Mouse (Mus musculus) right cerebral cortex, postnatal 25 days (tissue): ENCODE data around the gene Medag.

Source experiments
- DNase-seq: peaks from one replicate; pipeline ENCODE4 v3.0.0; 2022

Medag gene

DNA sequence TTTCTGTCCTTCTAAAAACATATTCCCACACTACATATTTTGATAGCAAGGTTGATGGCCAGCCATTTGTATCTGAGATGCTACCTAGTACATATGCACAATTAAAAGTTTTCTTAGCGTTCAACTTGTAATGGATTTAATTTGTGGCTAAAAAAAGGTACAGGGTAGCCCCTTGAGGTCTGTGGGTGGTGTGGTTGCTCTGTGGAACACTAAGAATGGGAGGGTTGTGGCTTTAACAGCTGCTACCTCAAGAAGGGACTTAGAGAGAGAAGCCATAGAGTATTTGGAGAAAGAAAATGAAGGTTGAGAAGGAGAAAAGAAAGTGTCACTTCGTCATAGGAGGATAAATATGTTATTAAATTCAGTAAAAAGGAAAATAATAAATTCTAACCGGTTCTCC, 19.4 kb downstream of the Medag start:
- DNase-seq = no peak

DNA sequence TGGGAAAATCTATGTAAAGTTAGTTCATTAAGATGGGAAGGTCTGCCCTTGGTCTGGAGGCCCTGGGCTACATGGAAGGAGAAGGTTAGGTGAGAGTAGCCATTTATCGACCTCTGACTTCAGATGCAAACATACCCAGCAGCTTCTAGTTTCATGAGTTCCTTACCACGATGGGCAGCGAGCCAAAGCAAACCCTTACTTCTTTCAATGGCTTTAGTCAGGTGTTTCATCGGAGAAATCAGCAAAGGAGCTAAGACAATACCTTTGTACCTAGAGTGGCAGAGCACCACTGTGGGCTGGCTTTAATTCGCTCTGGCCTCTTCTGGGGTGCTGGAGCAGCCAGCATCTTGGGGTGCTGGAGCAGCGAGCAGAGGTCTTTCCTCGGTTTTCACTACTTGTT, 22.1 kb downstream of the Medag start:
- no peak for DNase-seq

DNA sequence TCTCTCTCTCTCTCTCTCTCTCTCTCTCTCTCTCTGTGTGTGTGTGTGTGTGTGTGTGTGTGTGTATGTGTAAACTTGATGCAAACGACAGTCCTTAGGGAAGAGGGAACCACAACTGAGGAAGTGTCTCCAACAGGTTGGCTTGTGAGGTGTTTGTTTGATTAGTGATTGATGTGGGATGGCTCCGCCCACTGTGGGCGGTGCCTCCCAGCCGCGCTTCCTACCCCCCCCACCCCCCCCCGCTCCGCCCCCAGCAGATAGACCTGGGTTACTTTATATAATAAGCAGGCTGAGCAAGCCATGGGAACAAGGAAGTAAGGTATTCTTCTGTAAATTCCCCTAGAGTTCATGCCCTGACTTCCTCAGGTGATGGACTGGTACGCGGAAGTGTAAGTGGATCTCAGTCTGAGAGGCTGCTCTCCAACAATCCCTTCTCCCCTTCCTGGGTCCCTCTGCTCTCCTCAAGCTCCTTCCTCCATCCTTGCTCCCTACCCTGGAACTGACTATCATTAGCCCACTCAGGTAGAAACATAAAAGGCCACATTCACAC, 22.7 kb downstream of the Medag start:
- no peak for DNase-seq

DNA sequence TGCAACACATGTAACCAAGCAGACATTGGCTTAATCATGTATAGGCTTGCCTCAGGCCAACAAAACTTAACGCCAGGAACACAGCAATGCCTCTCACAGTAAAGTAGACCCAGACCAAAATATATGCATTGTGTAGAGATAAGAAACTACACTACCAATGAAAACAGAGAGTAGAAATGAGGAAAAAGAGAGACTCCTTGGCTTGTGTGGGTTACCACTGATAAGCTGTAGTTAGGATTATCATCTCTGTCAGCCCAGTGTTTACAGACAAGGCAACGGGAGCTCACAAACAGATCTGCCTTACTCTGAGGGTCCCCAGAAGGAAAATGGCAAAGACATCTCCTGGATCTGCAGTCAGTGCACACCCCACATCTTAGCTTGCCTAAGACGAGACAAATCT, 25.0 kb downstream of the Medag start:
- no peak for DNase-seq

DNA sequence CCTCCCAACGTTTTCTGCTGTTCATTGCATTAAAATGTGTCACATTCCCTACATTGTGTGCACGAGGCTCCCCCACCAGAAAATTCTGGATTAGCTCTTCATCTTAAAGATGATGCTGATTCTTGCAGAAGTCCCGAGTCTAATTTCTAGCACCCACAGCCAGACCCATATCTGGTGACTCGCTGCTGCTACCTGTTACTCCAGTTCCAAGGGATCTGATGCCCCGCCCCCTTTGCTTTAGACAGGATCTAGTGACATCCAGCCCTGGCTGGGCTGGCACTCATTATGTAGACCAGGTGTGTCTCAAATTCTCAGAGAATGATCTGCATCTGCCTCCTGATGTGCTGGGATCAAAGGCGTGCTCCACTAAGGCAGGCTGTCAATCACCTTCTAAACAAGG, 25.6 kb downstream of the Medag start:
- no peak for DNase-seq

DNA sequence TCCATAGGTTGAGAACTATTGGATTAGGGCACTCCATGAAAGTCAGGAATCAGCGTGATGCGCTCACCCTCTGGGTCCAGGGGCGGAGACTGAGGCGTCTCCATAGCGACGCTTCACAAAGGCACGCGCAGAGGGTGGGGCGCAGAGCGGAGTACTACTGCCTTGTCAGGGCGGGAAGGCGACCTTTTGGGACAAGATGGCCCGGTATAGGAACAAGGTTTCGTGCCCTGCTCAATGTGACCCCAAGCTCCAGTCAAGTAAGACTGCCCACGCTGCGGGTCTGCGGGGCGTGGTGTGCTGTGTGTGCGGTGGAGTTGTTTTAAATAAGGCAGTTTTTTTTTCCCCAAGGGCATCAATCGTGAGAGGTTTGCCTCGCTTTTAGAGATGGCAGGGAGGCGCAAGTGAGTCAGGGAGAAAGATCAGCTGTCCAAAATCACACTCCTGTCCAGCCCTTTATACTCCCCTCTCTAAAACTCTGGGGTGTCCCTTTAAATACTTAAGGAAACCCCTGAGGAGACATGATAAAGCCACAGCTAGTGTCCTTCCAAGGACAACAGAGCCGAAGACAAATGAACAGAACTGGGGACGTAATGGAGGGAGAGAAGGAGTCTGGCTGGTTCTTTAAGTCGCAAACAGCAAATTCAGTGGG, 28.1 kb downstream of the Medag start, which contains the start of gene Tex26:
Gene Tex26 (plus strand): TSS at position 130 of the 649 bp plus-strand sequence.
- DNase-seq = peak; percentile 59

DNA sequence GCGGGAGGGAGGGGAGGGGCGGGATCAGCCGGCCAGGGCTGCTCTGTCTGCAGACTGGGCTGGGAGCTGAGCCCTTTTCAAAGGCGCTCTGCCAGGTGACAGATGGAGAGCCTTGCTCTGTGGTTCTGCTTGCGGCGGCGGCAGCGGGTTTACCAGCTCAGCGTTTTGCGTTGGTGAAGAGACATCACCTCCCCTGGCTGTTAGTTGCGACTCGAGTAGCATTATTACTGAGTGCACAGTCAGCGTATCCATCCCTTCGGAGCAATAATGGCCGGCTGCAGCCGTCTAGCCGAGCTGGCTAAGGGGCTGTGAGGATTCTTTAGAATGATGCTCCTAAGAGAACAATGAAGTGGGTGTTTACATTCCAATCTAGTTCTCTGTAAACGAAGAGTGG, 28.6 kb downstream of the Medag start:
- DNase-seq = peak; percentile 80

DNA sequence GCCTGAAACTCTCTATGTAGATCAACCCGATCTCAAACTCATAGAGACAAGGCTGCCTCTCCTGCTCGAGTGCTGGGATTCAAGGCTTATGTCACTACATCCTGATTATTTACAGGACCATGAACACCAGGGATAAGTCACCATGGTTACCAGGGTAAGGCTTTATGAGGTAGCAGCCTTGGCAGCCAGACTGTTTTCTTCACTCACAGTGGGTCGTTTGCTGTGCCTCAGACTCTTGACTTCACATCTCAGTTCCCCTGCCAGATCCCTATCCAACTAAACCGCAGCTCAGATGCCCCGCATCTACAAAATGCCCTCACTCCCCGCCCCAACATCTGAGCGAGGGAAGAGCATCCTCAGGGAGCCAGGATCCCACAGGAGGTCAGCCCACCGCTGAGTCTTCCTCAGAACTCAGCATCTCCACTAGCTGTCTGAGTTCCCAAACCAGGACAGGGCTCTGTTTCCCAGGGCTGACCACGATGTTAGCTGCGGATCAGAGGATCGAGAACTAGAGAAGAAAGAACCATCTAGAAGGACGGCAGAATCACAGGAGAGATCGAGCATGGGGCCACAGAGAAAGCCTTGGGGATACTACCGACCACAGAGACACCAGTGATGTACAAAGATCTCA, 30.2 kb downstream of the Medag start:
- DNase-seq = no peak

DNA sequence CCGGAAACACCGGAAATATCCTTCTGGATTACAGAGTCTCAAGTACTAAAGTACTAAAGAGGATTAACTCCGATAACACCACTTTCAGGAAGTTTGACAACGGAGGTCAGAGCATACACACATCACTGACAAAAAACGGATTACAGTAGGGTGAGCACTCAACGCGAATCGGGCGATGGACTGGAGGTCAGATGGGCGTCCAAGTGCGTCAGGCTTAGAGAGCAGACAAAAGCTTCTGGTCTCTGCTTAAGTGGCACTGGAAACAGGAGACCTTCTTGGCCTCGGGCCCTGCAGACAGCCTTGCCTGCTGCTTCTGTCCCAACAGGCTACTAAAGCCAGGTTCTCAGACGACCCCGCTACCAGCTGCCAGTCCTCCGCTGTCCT, 30.7 kb downstream of the Medag start:
- no peak for DNase-seq

DNA sequence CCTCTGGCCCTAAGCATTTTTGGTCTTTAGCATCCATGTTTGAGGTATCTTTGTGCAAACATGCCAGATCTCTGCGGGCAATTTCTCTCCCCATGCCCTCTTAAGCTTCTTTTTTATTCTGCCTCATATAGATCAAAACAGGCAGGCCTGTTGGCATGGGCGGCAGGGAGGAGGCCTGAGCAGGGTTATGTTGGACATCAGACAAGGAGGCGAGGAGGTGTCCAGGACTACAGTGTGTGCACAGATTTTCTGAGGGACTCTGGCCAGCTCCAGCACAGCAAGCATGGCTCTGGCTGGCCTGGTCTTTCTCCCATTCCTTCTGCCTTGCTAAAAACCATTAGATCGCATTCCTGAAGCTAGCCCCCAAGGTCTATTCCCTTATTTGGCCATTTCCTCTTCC, 32.9 kb downstream of the Medag start:
- DNase-seq = no peak

DNA sequence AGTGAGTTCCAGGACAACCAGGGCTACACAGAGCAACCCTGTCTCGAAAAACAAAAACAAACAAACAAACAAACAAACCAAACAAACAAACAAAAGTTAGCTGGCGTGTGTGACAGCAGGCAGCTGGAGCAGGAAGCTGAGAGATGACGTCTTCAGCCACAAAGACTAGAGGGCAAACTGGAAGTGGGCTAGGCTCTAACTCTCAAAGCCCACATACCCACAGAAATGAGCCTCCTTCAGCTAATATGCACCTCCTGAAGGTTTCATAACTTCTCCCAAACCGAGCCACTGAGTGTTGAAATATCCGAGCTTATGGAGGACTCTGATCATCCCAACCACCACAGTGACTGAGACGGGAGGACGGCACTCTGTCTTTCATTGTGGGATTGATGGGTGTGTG, 34.9 kb downstream of the Medag start:
- DNase-seq = no peak

DNA sequence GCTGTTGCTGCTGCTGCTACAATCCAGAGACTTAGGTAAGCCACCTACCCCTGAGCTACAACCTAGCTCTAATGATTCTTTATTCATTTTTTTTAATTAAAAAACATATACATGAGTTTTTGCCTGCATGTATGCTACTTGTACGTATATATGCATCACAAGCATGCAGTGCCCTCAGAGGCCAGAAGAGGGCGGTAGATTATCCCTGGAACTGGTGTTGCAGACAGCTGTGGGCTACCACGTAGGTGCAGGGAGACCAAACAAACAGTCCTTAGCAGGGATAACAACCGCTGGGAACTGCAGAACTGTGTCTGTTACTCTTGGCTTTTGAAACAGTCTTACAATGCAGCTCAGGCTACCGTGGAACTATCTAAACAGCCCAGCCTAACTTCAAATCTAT, 36.2 kb downstream of the Medag start:
- DNase-seq = no peak

DNA sequence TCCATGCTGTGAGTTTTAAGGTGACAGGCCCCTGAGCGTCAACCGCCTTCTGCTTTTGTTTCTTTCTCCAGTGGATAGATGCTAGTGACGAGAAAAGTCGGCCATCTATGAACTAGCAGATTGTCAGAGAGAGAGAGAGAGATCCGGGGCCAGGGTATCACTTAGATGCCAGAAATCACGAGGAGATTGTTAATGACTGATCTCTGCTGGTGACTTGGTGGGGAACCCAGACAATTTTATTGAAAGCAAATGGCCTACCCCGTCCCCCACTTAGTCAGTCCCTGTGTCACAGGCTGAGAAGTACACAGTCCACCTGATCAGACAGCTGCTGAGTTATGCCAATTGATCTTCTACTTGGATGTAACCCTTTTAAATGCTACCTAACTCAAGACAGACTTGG, 37.9 kb downstream of the Medag start:
- DNase-seq = no peak

DNA sequence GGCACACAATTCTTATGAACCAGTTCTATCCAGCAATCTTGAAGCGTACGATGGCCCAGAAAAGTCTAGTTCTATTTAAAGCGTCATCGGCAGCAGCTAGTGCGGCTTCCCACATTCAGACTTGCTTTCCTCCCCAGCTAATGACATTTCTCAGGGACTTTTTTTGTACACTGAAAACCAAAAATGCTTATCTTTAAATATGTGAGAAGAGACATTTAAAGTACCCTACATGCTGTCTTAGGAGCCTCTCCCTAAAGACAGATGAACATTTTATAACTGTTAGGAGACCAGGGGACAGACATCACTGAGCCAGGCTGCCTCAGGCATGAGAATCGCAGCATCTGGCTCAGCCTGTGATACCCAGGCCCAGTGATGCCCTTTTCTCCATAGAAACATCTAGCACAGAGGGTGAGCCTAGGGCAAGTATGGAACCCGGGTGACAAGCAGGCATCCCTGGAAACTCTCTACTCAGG, 39.7 kb downstream of the Medag start:
- DNase-seq = no peak

DNA sequence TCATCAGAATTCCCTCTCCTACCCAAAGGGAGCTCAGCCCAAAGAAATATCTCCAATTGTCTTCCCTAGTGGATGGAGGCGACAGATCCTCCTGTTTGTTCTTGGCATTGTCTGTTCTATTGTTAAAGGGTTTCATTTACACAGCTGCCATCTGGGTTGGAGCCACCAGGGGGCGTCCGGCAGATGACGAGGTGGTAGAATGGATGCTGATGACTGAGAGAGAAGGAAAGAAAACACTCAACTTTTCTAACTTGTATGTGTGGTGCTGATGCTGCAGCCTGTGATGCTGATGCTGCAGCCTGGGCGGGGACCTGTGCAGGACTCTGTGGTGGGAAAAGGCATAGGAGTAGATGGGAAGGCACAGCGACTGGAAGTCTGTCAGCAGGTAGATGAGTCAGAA, 42.7 kb downstream of the Medag start:
- DNase-seq = no peak

DNA sequence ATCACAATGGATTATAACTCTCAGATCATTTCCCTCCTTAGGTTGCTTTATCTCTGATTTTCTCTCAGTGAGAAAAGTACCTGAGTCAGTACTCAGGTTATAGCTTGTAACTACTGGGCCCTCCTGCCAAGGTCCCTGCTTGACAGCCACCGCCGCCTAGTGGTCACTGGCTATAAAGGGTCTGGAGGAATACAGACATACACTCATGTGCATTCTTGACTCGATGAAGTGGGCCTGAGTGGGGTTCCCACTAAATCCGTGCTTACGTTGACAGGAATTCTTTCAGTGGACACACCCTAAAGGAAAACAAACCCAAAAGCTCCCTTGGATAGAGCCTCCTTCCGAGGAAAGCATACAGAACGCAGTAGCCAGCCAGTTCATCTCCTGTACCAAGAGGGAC, 45.0 kb downstream of the Medag start:
- DNase-seq = no peak

DNA sequence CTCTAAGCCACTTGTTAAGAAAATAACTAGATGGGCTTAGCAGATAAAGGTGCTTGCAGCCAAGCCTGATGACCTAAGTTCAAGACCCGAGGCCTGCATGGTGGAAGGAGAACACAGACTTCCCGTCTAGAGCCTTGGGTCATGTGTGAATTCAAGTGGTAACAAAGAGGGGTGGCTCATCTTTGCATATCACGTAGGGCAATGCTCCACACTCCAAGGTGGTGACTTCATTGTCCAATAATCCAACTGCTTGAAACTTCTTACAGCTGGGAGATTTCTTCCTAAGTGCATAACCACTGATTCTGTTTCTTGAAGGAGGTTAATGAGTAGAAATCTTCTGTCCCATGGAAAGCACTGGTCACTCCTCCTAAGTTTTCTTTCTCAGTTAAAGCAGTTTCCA, 50.5 kb downstream of the Medag start:
- no peak for DNase-seq

DNA sequence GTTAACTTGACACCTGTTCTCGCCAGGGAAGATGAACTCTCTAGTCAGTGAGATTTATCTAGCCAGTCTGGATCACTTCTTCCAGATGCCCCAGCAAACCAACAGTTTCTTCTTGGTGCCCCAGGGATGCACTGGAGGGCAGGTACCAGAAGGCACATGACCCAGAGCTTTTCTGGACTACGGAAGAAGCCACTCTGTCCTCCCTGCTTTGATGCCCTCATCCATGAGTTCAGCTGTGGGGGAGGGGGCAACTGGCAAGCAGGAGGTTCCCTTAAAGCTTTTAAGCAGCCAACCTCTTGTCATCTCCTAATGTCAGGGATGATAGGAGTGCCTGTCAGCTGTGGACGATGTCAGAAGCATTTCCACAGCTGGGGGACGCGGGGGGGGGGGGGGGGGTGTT, 53.8 kb downstream of the Medag start:
- no peak for DNase-seq

DNA sequence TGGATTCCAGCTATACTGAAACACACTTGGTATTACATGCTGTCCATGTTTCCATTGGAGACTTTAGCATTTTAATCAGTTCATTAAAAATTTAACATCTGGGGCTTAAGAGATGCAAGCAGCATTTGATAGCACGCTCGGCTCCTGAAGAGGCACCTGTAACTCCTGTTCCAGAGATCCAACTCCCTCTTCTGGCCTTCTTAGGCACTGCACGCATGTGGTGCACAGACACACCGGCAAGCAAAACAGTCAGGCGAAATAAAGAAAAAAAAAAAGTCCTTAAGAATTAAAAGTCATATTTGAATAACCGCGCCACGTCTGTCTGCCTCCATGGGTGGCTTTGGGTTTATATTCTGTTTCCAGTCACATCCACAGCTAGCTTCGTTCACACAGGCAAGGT, 62.6 kb downstream of the Medag start:
- no peak for DNase-seq

DNA sequence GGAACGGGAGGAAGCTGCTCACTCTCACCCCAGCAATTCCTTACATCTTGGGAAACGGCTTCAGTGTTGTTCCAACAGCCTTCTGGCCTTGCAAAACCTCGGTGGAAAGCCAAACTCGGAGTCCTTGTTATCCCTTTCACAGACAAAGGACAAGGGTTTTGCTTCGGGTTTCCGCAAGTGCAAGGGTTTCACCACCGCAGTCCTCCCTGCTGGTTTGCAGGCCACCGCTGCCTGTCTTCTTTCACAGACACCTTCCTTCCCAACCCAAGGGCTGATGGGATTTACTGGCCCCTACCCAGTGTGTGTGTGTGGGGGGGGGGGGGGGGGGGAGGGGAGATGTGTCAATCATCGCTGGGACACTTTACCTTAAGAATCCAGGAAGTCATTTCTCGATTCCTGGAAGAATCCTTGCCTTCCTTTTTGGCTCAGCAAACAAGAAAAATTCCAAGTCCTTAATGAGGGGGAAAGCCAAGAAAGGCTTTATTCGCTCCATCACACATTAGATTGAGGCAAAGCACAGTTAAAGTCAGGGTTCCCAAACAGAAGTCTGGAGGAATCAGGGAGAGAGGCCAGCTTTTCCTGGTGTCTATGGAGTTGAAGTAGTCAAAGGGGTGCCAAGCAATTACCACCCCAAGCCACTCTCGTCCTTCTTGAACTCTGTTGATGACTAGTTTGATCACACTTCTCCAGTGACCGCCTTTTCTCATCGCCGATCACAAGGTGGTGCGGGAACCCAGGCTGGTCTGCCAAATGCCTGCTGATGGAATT, 63.3 kb downstream of the Medag start:
- no peak for DNase-seq
